Mouse (Mus musculus) embryo, embryonic 10.5 days (tissue): ENCODE measurements around the gene Sh2d7.
"Not testable (repeated sequence)": the region's sequence is repeated elsewhere in the genome, so short reads cannot be mapped to it uniquely, and the experiment has no call there.

ENCODE experiments used
- DNase-seq: peaks from one replicate; pipeline ENCODE4 v3.0.0-alpha.2; 2015; ENCODE audit warnings: low spot score

The Sh2d7 gene

GRCm38 (mm10) chr9:54544212-54544953 is 5.6 kb downstream of the Sh2d7 start:
- no peak for DNase-seq

- no peak for DNase-seq
Observed at GRCm38 (mm10) chr9:54544954-54545315, 6.2 kb downstream of the Sh2d7 start.

- peak; percentile 76 for DNase-seq
Observed at GRCm38 (mm10) chr9:54547536-54547935, 8.8 kb downstream of the Sh2d7 start.

GRCm38 (mm10) chr9:54549433-54549832 is 10.6 kb downstream of the Sh2d7 start:
- no peak for DNase-seq

GRCm38 (mm10) chr9:54552409-54552808 is 13.6 kb downstream of the Sh2d7 start:
- peak; percentile 42 for DNase-seq

GRCm38 (mm10) chr9:54555044-54555443 is 16.3 kb downstream of the Sh2d7 start:
- DNase-seq: no peak

GRCm38 (mm10) chr9:54558731-54559130 is 19.9 kb downstream of the Sh2d7 start:
- no peak for DNase-seq

- DNase-seq: peak; percentile 87
Observed at GRCm38 (mm10) chr9:54559771-54560471, 21.1 kb downstream of the Sh2d7 start, which contains the start of gene Cib2. Gene Cib2, minus strand, starts transcription at chr9:54560218.

GRCm38 (mm10) chr9:54560831-54561601 is 22.2 kb downstream of the Sh2d7 start:
- no peak for DNase-seq

- no peak for DNase-seq
Observed at GRCm38 (mm10) chr9:54566958-54567357, 28.2 kb downstream of the Sh2d7 start.

GRCm38 (mm10) chr9:54568732-54569131 is 29.9 kb downstream of the Sh2d7 start:
- DNase-seq: peak; percentile 67

GRCm38 (mm10) chr9:54571130-54571839 is 32.5 kb downstream of the Sh2d7 start:
- no peak for DNase-seq

- DNase-seq: no peak
Observed at GRCm38 (mm10) chr9:54583712-54584111, 44.9 kb downstream of the Sh2d7 start.

GRCm38 (mm10) chr9:54584127-54584526 is 45.3 kb downstream of the Sh2d7 start:
- DNase-seq: not testable (repeated sequence)

GRCm38 (mm10) chr9:54585839-54586198 is 47.0 kb downstream of the Sh2d7 start:
- DNase-seq: no peak

GRCm38 (mm10) chr9:54586199-54587061 is 47.6 kb downstream of the Sh2d7 start, which contains the start of gene Idh3a:
Gene Idh3a, plus strand, starts transcription at chr9:54586334.
- DNase-seq: peak; percentile 99

- no peak for DNase-seq
Observed at GRCm38 (mm10) chr9:54587863-54588262, 49.1 kb downstream of the Sh2d7 start.

- not testable (repeated sequence) for DNase-seq
Observed at GRCm38 (mm10) chr9:54593652-54594051, 54.9 kb downstream of the Sh2d7 start.
